Mouse (Mus musculus) gonadal fat pad, adult 2 months (tissue): Measurements from ENCODE around the gene Eef1b2. TPM values are rescaled to one million over a fixed set of nuclear protein-coding genes. Genes with fewer than 3 reads are reported as not detected.

ENCODE experiments used
- DNase-seq: peaks from one replicate; pipeline ENCODE4 v3.0.0-alpha.2; 2012; ENCODE audit warnings: low read depth
- polyA plus RNA-seq: library from polyadenylated mRNA; depleted of rRNA; stranded (reverse); fragments of >200 nt; gene quantifications from 2 replicates; pipeline ENCODE4 v1.2.3, GENCODE M21; 2012

Gene Eef1b2
- polyA plus RNA-seq, 1 experiment, result 598 TPM

- DNase-seq, result no peak
Observed at GRCm38 (mm10) chr1:63192306-63193065, 15.9 kb downstream of the Eef1b2 start.

- DNase-seq, result no peak
Observed at GRCm38 (mm10) chr1:63195848-63196512, 19.4 kb downstream of the Eef1b2 start.

- DNase-seq, result no peak
Observed at GRCm38 (mm10) chr1:63199387-63199786, 22.8 kb downstream of the Eef1b2 start.

- DNase-seq, result no peak
Observed at GRCm38 (mm10) chr1:63200322-63200721, 23.7 kb downstream of the Eef1b2 start.

- no peak for DNase-seq
Observed at GRCm38 (mm10) chr1:63201672-63202071, 25.0 kb downstream of the Eef1b2 start.

- DNase-seq, result no peak
Observed at GRCm38 (mm10) chr1:63203471-63203870, 26.8 kb downstream of the Eef1b2 start.

GRCm38 (mm10) chr1:63203950-63204659 lies 27.5 kb downstream of the Eef1b2 start:
- no peak for DNase-seq

- no peak for DNase-seq
Observed at GRCm38 (mm10) chr1:63204660-63205394, 28.2 kb downstream of the Eef1b2 start.

- DNase-seq, result no peak
Observed at GRCm38 (mm10) chr1:63207607-63208006, 31.0 kb downstream of the Eef1b2 start.

- no peak for DNase-seq
Observed at GRCm38 (mm10) chr1:63209861-63210529, 33.4 kb downstream of the Eef1b2 start.

GRCm38 (mm10) chr1:63213478-63214270 lies 37.0 kb downstream of the Eef1b2 start:
- DNase-seq, result no peak

GRCm38 (mm10) chr1:63214271-63214558 lies 37.6 kb downstream of the Eef1b2 start, which contains the start of gene Gpr1:
TSS of gene Gpr1 (minus strand) at chr1:63214543.
- DNase-seq, result no peak

GRCm38 (mm10) chr1:63214631-63215030 lies 38.0 kb downstream of the Eef1b2 start:
- DNase-seq, result no peak

- DNase-seq, result no peak
Observed at GRCm38 (mm10) chr1:63219277-63219676, 42.7 kb downstream of the Eef1b2 start.

GRCm38 (mm10) chr1:63225009-63225408 lies 48.4 kb downstream of the Eef1b2 start:
- DNase-seq, result no peak

- no peak for DNase-seq
Observed at GRCm38 (mm10) chr1:63225890-63226289, 49.3 kb downstream of the Eef1b2 start.

- DNase-seq, result no peak
Observed at GRCm38 (mm10) chr1:63227241-63227640, 50.6 kb downstream of the Eef1b2 start.
